Mouse (Mus musculus): Measurements from ENCODE around the gene Rhbdl3.
"Not testable (repeated sequence)": the region's sequence is repeated elsewhere in the genome, so short reads cannot be mapped to it uniquely, and the experiment has no call there.

Rhbdl3 gene

GRCm38 (mm10) chr11:80313462-80313861, 12.8 kb downstream of the Rhbdl3 start:
- DNase-seq: no peak

GRCm38 (mm10) chr11:80313944-80314343, 13.2 kb downstream of the Rhbdl3 start:
- no peak for DNase-seq

GRCm38 (mm10) chr11:80315743-80316639, 15.3 kb downstream of the Rhbdl3 start:
- DNase-seq: no peak

- DNase-seq: no peak
Measured at GRCm38 (mm10) chr11:80323255-80323654, 22.5 kb downstream of the Rhbdl3 start.

- DNase-seq: no peak
Measured at GRCm38 (mm10) chr11:80324636-80325035, 23.9 kb downstream of the Rhbdl3 start.

GRCm38 (mm10) chr11:80332709-80333400, 32.1 kb downstream of the Rhbdl3 start:
- no peak for DNase-seq

- no peak for DNase-seq
Measured at GRCm38 (mm10) chr11:80335609-80336350, 35.1 kb downstream of the Rhbdl3 start.

- DNase-seq: no peak
Measured at GRCm38 (mm10) chr11:80336351-80336730, 35.6 kb downstream of the Rhbdl3 start.

GRCm38 (mm10) chr11:80342482-80342881, 41.8 kb downstream of the Rhbdl3 start:
- DNase-seq: no peak

GRCm38 (mm10) chr11:80351832-80352430, 51.2 kb downstream of the Rhbdl3 start:
- DNase-seq: peak; percentile 43 to 84

- DNase-seq: peak in 1 of 2 experiments; percentile 24
Measured at GRCm38 (mm10) chr11:80354832-80355231, 54.1 kb downstream of the Rhbdl3 start.

GRCm38 (mm10) chr11:80368949-80369348, 68.2 kb downstream of the Rhbdl3 start:
- no peak for DNase-seq

- DNase-seq: no peak
Measured at GRCm38 (mm10) chr11:80376651-80377050, 75.9 kb downstream of the Rhbdl3 start.

GRCm38 (mm10) chr11:80377712-80378451, 77.2 kb downstream of the Rhbdl3 start, which contains the start of gene 5730455P16Rik:
TSS of gene 5730455P16Rik (minus strand) at chr11:80378034.
- DNase-seq: peak; percentile 88 to 90

GRCm38 (mm10) chr11:80378452-80379068, 77.8 kb downstream of the Rhbdl3 start:
- not testable (repeated sequence) for DNase-seq

GRCm38 (mm10) chr11:80379184-80379583, 78.5 kb downstream of the Rhbdl3 start:
- not testable (repeated sequence) for DNase-seq

GRCm38 (mm10) chr11:80382626-80383018, 81.9 kb downstream of the Rhbdl3 start:
- peak; percentile 26 to 42 for DNase-seq

- DNase-seq: peak; percentile 98 to 99
Measured at GRCm38 (mm10) chr11:80383019-80383625, 82.4 kb downstream of the Rhbdl3 start, which contains the start of gene Zfp207. TSS of gene Zfp207 (plus strand) at chr11:80383279.

GRCm38 (mm10) chr11:80383626-80384046, 82.9 kb downstream of the Rhbdl3 start:
- no peak for DNase-seq

GRCm38 (mm10) chr11:80384461-80384860, 83.7 kb downstream of the Rhbdl3 start:
- DNase-seq: no peak

- no peak for DNase-seq
Measured at GRCm38 (mm10) chr11:80385055-80385454, 84.3 kb downstream of the Rhbdl3 start.

Data from lung, postnatal 4 days (tissue).